Mouse (Mus musculus) layer of hippocampus, postnatal 14 days (tissue): ENCODE results near the gene Wipi1. TPM values are rescaled to one million over a fixed set of nuclear protein-coding genes. Genes with fewer than 3 reads are reported as not detected.

Experiments
- DNase-seq, 2 experiments: peaks; one replicate each; pipeline ENCODE4 v3.0.0; 2021 to 2022; ENCODE audit warnings: low spot score in 2 of 2, mixed read lengths in 1 of 2
- total RNA-seq, 2 experiments: library from RNA; stranded (reverse); gene quantifications; 2 replicates each; pipeline ENCODE4 v1.2.3; 2021

Gene Wipi1
- total RNA-seq, 2 experiments from 2014 or later, result 23.1 to 25.6 TPM

- no peak for DNase-seq
These were observed 66.0 kb downstream of the Wipi1 start for GRCm38 (mm10) chr11:109545700-109546143.

- no peak for DNase-seq
These were observed 66.5 kb downstream of the Wipi1 start for GRCm38 (mm10) chr11:109545265-109545664.

DNA sequence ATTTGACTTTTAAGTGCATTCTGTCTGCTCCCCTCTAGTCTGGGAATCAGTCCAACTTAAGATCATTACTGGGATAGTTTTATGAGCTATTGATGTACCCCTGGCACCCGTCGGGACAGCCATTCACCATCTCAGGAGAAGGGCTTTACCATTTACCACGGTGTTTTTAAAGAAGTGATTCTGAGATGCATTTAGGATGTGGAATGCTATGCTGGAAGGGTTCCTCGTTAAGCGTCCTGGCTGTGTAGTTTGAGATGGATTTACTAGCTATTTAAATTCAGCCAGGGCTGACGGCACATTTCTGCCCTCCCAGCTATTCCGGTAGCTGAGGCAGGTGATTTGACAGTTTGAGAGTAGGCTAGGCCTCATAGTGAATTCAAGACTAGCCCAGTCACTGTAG lies 67.3 kb downstream of the Wipi1 start:
- DNase-seq, result no peak

DNA sequence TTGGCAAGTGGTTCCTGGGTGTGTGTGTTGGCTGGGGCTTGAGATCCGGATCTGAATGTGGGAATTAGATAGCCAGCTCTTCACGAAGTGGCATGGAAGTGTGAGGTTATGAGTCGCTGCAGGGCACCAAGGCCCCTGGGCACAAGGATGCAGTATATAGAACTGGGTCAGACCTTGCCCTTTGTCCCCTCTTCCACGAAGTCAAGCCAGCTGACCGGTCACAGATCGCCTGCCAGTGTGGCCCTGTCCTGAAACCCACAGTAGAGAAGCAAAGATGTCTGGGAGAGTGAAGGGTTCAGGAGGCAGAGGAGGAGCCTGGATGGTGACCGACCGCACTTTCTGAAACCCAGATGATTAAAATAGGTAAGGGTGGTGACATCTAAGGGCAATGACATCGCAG lies 68.3 kb downstream of the Wipi1 start:
- DNase-seq, result no peak

DNA sequence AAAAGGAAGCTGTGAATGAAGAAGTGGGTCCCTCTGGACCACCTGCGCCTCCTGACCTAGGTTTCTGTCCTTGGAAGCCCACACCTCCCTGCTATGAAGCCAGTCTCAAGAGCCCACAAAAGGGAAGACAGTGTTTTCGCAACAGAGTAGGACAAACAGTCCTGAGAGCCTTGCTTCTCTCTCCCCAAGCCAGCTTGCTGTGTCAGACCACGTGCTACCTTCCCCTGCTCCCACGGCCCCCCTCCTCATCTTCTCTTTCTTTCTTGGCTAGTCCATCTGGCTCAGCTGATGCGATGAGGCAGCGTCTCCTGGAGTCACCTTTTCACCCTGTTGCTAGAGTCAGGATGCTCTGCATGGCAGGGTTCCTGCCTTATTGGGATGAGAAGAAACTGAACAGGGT lies 72.5 kb downstream of the Wipi1 start:
- DNase-seq, result no peak

DNA sequence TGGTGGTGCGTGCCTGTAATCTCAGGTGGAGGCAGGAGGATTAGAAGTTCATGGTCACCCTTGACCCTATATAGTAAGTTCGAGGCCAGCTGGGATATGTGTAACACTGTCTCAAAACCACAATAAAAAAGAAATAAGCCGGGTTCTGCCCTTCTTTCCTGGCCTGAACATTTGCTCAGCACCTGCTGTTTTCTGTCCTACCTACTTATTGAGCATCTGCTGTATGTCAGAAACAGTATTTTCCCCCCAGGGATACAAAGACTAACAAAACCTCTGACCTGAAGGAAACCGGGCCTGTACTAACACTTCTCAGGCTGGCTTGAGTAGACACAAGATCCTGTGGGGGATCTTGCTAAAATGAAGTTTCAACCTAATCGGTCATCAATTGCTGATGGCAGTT lies 74.8 kb downstream of the Wipi1 start:
- DNase-seq, result no peak

GRCm38 (mm10) chr11:109535966-109536365 lies 75.8 kb downstream of the Wipi1 start:
- DNase-seq, result no peak

DNA sequence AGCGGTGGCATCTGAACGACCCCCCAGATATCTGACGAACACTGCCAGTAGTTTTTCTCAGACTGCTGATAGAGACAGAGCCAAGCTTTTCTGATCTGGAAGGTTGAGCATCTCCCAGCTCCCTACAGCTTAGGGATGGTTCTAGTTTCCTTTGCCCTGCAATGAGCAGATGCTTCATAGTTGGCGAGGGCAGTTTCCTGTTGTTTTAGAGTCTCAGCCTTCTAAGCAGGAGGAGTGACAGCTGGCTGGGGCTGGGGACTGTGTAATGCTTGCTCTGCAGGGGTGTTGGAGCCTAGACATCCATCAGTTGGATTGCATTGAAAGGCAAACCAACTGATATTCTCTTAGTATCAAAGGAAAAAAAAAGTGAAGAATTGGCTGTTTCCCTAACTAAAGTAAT lies 81.7 kb downstream of the Wipi1 start:
- peak in 1 of 2 experiments; percentile 12 for DNase-seq

DNA sequence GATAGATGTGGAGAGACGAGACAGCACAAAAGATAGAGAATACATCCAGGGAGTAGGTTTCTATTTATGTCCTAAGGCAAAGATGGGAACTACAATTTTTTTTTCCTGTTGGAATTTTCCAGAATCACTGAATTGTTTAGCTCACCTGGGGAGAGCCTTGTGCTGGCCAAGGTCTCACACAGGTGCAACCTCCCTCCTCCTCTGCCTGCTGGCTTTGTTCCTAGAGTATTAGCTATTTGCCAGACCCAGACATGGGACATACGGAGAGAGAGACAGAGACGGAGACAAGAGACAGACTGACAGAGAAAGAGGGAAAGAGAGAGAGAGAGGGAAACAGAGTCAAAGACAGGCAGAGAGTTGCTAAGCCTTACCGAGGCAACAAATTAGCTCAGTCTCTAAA lies 86.2 kb downstream of the Wipi1 start:
- no peak for DNase-seq

DNA sequence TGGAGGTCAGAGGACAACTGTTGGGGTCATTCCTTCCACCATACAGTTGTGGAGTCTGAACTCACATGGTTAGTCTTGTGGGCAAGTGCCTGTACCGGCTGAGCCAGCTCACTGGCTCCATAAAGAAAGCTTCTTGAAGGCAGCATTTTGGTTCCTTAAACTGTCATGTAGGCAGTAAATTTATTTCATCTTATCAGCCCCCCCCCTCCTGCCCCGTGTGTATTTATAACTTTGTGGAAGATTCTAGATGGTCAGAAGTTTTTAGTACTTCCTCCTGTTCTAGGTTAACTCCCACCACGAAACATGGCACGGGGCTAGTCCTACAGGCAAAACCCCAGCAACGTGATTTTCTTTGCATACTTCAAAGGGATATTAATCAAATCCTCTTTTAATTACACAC lies 86.9 kb downstream of the Wipi1 start:
- no peak for DNase-seq

Other genes starting within 250 kb of the Wipi1 start
- 10 to 100 TPM; 57.0 to 60.3 TPM for gene Gna13, start 249.1 kb downstream of the Wipi1 start, total RNA-seq
- not detected for gene 9930022D16Rik, start 198.1 kb downstream of the Wipi1 start, total RNA-seq
- gene Amz2, start 186.0 kb downstream of the Wipi1 start, total RNA-seq, result 10 to 100 TPM; 70.6 to 75.2 TPM
- gene Arsg, start 138.6 kb downstream of the Wipi1 start, total RNA-seq, result 10 to 100 TPM; 10.4 to 11.2 TPM
- gene Slc16a6, start 138.4 kb downstream of the Wipi1 start, total RNA-seq, result 10 to 100 TPM in 1 of 2 experiments, 1 to 10 TPM in 1; 9.6 to 12.1 TPM
- 100 to 1,000 TPM; 463 to 484 TPM for gene Prkar1a, start 37.4 kb upstream of the Wipi1 start, total RNA-seq
- 10 to 100 TPM; 18.7 to 21.0 TPM for gene Fam20a, start 110.3 kb upstream of the Wipi1 start, total RNA-seq
- gene 1700012B07Rik, start 216.1 kb upstream of the Wipi1 start, total RNA-seq, result not detected